29 mouse cellular contexts compared by ENCODE assay signal in the genomic region with DNA sequence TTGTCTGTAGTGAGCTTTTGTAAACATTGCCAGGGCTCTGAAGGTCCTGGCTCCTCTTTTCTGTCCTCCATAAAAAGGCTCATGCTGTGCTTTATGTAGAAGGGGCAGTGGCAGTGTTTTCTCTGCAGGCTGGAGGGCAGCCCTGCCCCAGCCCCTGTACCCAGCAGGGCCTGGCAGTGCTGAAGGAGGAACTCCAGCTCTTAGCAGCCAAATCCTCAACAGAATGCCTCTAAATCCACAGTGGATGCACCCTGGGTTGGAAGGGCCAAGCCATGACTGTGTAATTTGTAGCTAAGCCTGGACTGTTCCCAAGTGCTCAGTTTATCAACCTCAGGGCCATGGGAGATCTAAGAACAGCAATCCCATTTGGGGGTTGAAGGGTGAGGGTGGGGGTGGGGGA.
A peak's percentile ranks its signal among the peaks of the same experiment; 100 is the strongest.
DNase-seq lines count a peak whose midpoint lies in the region; ATAC-seq lines count a peak whose summit lies in the region.
"Had no signal": no experiment of that assay in that cellular context is flagged by ENCODE, and none has a peak within 500 bp of the region (broad histone marks: within the 10 kb centered on the region; RNA-seq: fewer than 3 reads in every experiment).

No protein-coding gene starts in this region.

- no peak overlapping the region for H3K9ac ChIP-seq in midbrain, embryonic 15.5 days
- H3K9ac ChIP-seq: embryonic facial prominence, embryonic 12.5 days; heart, embryonic 15.5 days; hindbrain, embryonic 14.5 days; kidney, embryonic 15.5 days; limb, embryonic 13.5 days; liver, embryonic 12.5 days; liver, postnatal 0 days had no signal

- peaks cover 13% of the 10 kb centered on the region for H3K4me1 ChIP-seq in midbrain, embryonic 10.5 days
- peaks cover 33% of the 10 kb centered on the region for H3K4me1 ChIP-seq in midbrain, embryonic 15.5 days
- H3K4me1 ChIP-seq: embryonic facial prominence, embryonic 12.5 days; heart, embryonic 10.5 days; heart, embryonic 15.5 days; kidney, embryonic 15.5 days had no signal

- no peaks in the 10 kb centered on the region for H3K36me3 ChIP-seq in midbrain, embryonic 10.5 days
- no peaks in the 10 kb centered on the region for H3K36me3 ChIP-seq in midbrain, embryonic 15.5 days (replicated peaks)
- H3K36me3 ChIP-seq: embryonic facial prominence, embryonic 12.5 days; heart, embryonic 10.5 days; heart, embryonic 15.5 days; kidney, embryonic 15.5 days; limb, embryonic 13.5 days had no signal

- DNase-seq in cerebellum, adult 9-10 months, result peak; percentile 32
- no peak for DNase-seq in cerebellum, adult 8-10 months
- no peak for DNase-seq in midbrain, embryonic 10.5 days (ENCODE audit: low spot score)
- DNase-seq in cerebellum, postnatal 25 days, result peak; percentile 62 to 69
- DNase-seq in thymus, postnatal 0 days (ENCODE audit: low spot score), result no peak
- DNase-seq: adrenal gland, postnatal 25 days; gastrocnemius, postnatal 14 days; kidney, adult 18-20 months; kidney, postnatal 25 days; liver, postnatal 0 days; lung, postnatal 10 days; midbrain, embryonic 14.5 days; right cerebral cortex, adult 18-20 months; right cerebral cortex, postnatal 4 days; thymus, adult 18-20 months; thymus, postnatal 36 days had no signal

- 0 out of 2 replicates have a peak overlapping the region, but pooled peaks have one; percentile 6 for H3K27ac ChIP-seq in midbrain, embryonic 10.5 days (replicated peaks)
- H3K27ac ChIP-seq in midbrain, embryonic 15.5 days, result no peak overlapping the region
- H3K27ac ChIP-seq: embryonic facial prominence, embryonic 12.5 days; heart, embryonic 10.5 days; heart, embryonic 15.5 days; hindbrain, embryonic 14.5 days; kidney, embryonic 15.5 days; limb, embryonic 13.5 days; liver, embryonic 12.5 days; macrophage; stomach, postnatal 0 days had no signal

- H3K4me2 ChIP-seq in midbrain, embryonic 15.5 days, result no peak overlapping the region
- H3K4me2 ChIP-seq: embryonic facial prominence, embryonic 12.5 days; heart, embryonic 15.5 days; hindbrain, embryonic 14.5 days; kidney, embryonic 15.5 days; limb, embryonic 13.5 days; liver, embryonic 12.5 days had no signal

- H3K9me3 ChIP-seq in midbrain, embryonic 10.5 days (replicated peaks), result no peaks in the 10 kb centered on the region
- H3K9me3 ChIP-seq in midbrain, embryonic 15.5 days, result 0 out of 2 replicates have a peak, but pooled peaks cover 3% of the 10 kb centered on the region
- H3K9me3 ChIP-seq: heart, embryonic 10.5 days; heart, embryonic 15.5 days; limb, embryonic 13.5 days; liver, embryonic 12.5 days had no signal

- H3K27me3 ChIP-seq in midbrain, embryonic 10.5 days (ENCODE audit: low read depth, poor library complexity, severe bottlenecking), result no peaks in the 10 kb centered on the region
- H3K27me3 ChIP-seq in midbrain, embryonic 15.5 days (replicated peaks), result no peaks in the 10 kb centered on the region
- H3K27me3 ChIP-seq: embryonic facial prominence, embryonic 12.5 days; heart, embryonic 15.5 days; kidney, embryonic 15.5 days; limb, embryonic 13.5 days; liver, embryonic 12.5 days had no signal

- no peak for ATAC-seq in midbrain, embryonic 15.5 days (replicated peaks)
- no peak for ATAC-seq in activated CD4-positive, CD25-positive, alpha-beta regulatory T cell, adult 4 months
- ATAC-seq: CD4-positive, CD25-positive, alpha-beta regulatory T cell, adult 4 months; forebrain, embryonic 14.5 days; liver, embryonic 12.5 days; liver, postnatal 0 days had no signal

- H3K4me3 ChIP-seq in midbrain, embryonic 10.5 days, result no peak overlapping the region
- no peak overlapping the region for H3K4me3 ChIP-seq in midbrain, embryonic 15.5 days
- H3K4me3 ChIP-seq: embryonic facial prominence, embryonic 12.5 days; heart, embryonic 10.5 days; heart, embryonic 15.5 days; kidney, embryonic 15.5 days; limb, embryonic 13.5 days; liver, embryonic 12.5 days had no signal

Comparison
In these comparisons a context has a peak if more than half of its experiments do, and no peak if none do; other contexts are left out.
1. DNase-seq: peak in cerebellum, adult 9-10 months (single experiment) and cerebellum, postnatal 25 days (2 of 2); none in cerebellum, adult 8-10 months (single experiment), midbrain, embryonic 10.5 days (single experiment) and thymus, postnatal 0 days (single experiment).